Mouse (Mus musculus): ENCODE results near the gene Bcar3. TPM values are rescaled to one million over a fixed set of nuclear protein-coding genes. Genes with fewer than 3 reads are reported as not detected.
"Not testable (repeated sequence)": the region's sequence is repeated elsewhere in the genome, so short reads cannot be mapped to it uniquely, and the experiment has no call there.

Bcar3 gene
- polyA plus RNA-seq, 1 experiment from 2014 or later = 2.8 TPM

DNA sequence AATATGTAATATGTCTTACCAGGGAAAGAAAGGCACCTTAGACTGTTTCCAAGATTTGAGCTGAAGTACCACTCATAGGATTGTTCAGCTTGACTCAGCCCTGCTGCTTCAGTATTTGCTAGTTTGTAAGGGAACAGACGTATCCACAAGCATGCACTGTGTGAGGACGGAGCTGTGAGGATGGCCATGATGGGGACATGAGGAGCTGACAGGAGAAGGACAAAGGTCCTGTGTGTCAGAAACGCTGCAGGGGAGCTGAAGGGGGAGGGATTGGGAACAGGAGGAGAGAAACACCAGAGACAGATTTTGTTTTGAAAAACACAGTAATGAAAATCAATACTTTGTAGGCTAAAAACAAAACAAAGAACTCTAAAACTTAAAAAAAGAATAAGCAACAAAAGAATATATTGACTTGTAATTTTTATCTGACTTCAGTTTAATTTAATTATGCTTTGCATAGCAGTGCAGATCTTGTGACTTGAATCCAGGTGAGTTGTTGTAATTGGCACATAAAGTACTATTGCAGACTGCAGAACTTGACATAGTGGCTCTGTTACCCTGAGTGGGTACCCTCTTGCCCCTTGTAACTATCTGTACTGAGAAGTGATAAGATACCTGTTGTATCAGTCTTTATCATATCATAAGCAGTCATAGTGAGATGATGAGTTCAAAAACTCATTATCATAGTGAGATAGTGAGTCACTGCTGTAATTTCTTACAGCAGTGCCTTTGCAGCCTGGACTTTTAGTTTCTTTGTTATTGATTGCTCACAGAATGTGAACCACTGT, 41.3 kb upstream of the Bcar3 start:
- Histone ChIP-seq H3K36me3 (ENCODE audit: control insufficient read depth, insufficient read depth, low read length) (peaks cover 12% of the 10 kb centered on the region), H3K4me3 (ENCODE audit: control insufficient read depth in 1 of 2, insufficient read depth in 1 of 2, low read depth in 1 of 2, low read length in 2 of 2) (no peak overlapping the region), H3K27me3 (ENCODE audit: control insufficient read depth, insufficient read depth, low read length) (no peaks in the 10 kb centered on the region), H3K9ac (ENCODE audit: low read length) (no peak overlapping the region), H3K4me1 (ENCODE audit: control insufficient read depth in 2 of 2, insufficient read depth in 2 of 2, low read length in 2 of 2) (peaks cover 0 to 6% of the 10 kb centered on the region in 2 experiments; a peak in 2 of 4 replicates), H3K9me3 (ENCODE audit: control insufficient read depth, low read length) (no peaks in the 10 kb centered on the region), H3K27ac (replicated peaks in 1 of 2; ENCODE audit: control insufficient read depth in 1 of 2, insufficient read depth in 1 of 2, low read depth in 2 of 2, low read length in 2 of 2) (no peak overlapping the region), H3K4me2 (ENCODE audit: low read length) (no peak overlapping the region)
- ATAC-seq (ENCODE audit: insufficient number of reproducible peaks, insufficient read depth, low FRiP score, low read depth) = no peak
- WGBS = 43% methylated on average over 3 of the region's 3 CpGs

- not testable (repeated sequence) for H3K27me3 ChIP-seq (ENCODE audit: control insufficient read depth, insufficient read depth, low read length); ATAC-seq (ENCODE audit: insufficient number of reproducible peaks, insufficient read depth, low FRiP score, low read depth); H3K9me3 ChIP-seq (ENCODE audit: control insufficient read depth, low read length)
These were observed 39.9 kb upstream of the Bcar3 start for GRCm38 (mm10) chr3:122254050-122254449.

DNA sequence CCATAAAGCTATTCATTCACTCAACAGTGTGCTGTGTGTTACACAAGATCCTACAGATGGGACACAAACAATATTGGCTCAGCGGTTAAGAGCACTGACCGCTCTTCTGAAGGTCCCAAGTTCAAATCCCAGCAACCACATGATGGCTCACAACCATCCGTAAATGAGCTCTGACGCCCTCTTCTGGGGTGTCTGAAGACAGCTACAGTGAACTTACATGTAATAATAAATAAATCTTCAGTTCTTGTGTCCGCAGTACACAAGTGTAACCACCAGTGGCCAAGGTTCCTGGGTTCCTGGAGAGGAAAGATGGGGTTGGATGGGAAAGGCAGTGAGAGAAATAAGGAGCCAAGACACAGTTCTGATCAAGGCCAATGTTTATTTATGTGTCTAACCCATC, 23.9 kb upstream of the Bcar3 start:
- WGBS = 71% methylated on average over 5 of the region's 5 CpGs
- Histone ChIP-seq H3K9me3 (ENCODE audit: control insufficient read depth, low read length) (no peaks in the 10 kb centered on the region), H3K4me1 (ENCODE audit: control insufficient read depth in 2 of 2, insufficient read depth in 2 of 2, low read length in 2 of 2) (peaks cover under 1 to 3% of the 10 kb centered on the region in 2 experiments; a peak in 3 of 4 replicates), H3K27me3 (ENCODE audit: control insufficient read depth, insufficient read depth, low read length) (no peaks in the 10 kb centered on the region), H3K27ac (replicated peaks in 1 of 2; ENCODE audit: control insufficient read depth in 1 of 2, insufficient read depth in 1 of 2, low read depth in 2 of 2, low read length in 2 of 2) (no peak overlapping the region), H3K9ac (ENCODE audit: low read length) (no peak overlapping the region), H3K4me3 (ENCODE audit: control insufficient read depth in 1 of 2, insufficient read depth in 1 of 2, low read depth in 1 of 2, low read length in 2 of 2) (no peak overlapping the region), H3K36me3 (ENCODE audit: control insufficient read depth, insufficient read depth, low read length) (peaks cover 21% of the 10 kb centered on the region), H3K4me2 (ENCODE audit: low read length) (no peak overlapping the region)
- ATAC-seq (ENCODE audit: insufficient number of reproducible peaks, insufficient read depth, low FRiP score, low read depth) = no peak

More at GRCm38 (mm10) chr3:122254050-122254449, 39.9 kb upstream of the Bcar3 start:
- not testable (repeated sequence) for H3K4me2 ChIP-seq (ENCODE audit: low read length); H3K4me1 ChIP-seq (ENCODE audit: control insufficient read depth in 2 of 2, insufficient read depth in 2 of 2, low read length in 2 of 2); H3K4me3 ChIP-seq (ENCODE audit: control insufficient read depth in 1 of 2, insufficient read depth in 1 of 2, low read depth in 1 of 2, low read length in 2 of 2); H3K27ac ChIP-seq (replicated peaks in 1 of 2; ENCODE audit: control insufficient read depth in 1 of 2, insufficient read depth in 1 of 2, low read depth in 2 of 2, low read length in 2 of 2); H3K9ac ChIP-seq (ENCODE audit: low read length)
- WGBS = 64% methylated on average over 7 of the region's 7 CpGs
- peaks cover 20% of the 10 kb centered on the region for H3K36me3 ChIP-seq (ENCODE audit: control insufficient read depth, insufficient read depth, low read length)

GRCm38 (mm10) chr3:122272565-122272964, 21.4 kb upstream of the Bcar3 start:
- ATAC-seq (ENCODE audit: insufficient number of reproducible peaks, insufficient read depth, low FRiP score, low read depth); H3K9ac ChIP-seq (ENCODE audit: low read length); H3K27ac ChIP-seq (replicated peaks in 1 of 2; ENCODE audit: control insufficient read depth in 1 of 2, insufficient read depth in 1 of 2, low read depth in 2 of 2, low read length in 2 of 2); H3K27me3 ChIP-seq (ENCODE audit: control insufficient read depth, insufficient read depth, low read length); H3K4me2 ChIP-seq (ENCODE audit: low read length); H3K4me3 ChIP-seq (ENCODE audit: control insufficient read depth in 1 of 2, insufficient read depth in 1 of 2, low read depth in 1 of 2, low read length in 2 of 2); H3K9me3 ChIP-seq (ENCODE audit: control insufficient read depth, low read length): not testable (repeated sequence)
- H3K36me3 ChIP-seq (ENCODE audit: control insufficient read depth, insufficient read depth, low read length) = peaks cover 28% of the 10 kb centered on the region
- H3K4me1 ChIP-seq (ENCODE audit: control insufficient read depth in 2 of 2, insufficient read depth in 2 of 2, low read length in 2 of 2) = peaks cover 8 to 27% of the 10 kb centered on the region in 2 experiments; a peak in 3 of 4 replicates
- WGBS = 89% methylated on average over 1 of the region's 1 CpGs

- Histone ChIP-seq H3K9ac (ENCODE audit: low read length) (peak overlapping the region; percentile 66), H3K36me3 (ENCODE audit: control insufficient read depth, insufficient read depth, low read length) (peaks cover 36% of the 10 kb centered on the region), H3K4me3 (ENCODE audit: control insufficient read depth in 1 of 2, insufficient read depth in 1 of 2, low read depth in 1 of 2, low read length in 2 of 2) (peak overlapping the region; percentile 58 to 95), H3K4me2 (ENCODE audit: low read length) (peak overlapping the region; percentile 59), H3K27ac (replicated peaks in 1 of 2; ENCODE audit: control insufficient read depth in 1 of 2, insufficient read depth in 1 of 2, low read depth in 2 of 2, low read length in 2 of 2) (peak overlapping the region in 1 of 2 experiments; percentile 24; a peak in 1 of 4 replicates), H3K4me1 (ENCODE audit: control insufficient read depth in 2 of 2, insufficient read depth in 2 of 2, low read length in 2 of 2) (peaks cover 8 to 33% of the 10 kb centered on the region in 2 experiments; a peak in 3 of 4 replicates), H3K9me3 (ENCODE audit: control insufficient read depth, low read length) (no peaks in the 10 kb centered on the region), H3K27me3 (ENCODE audit: control insufficient read depth, insufficient read depth, low read length) (no peaks in the 10 kb centered on the region)
- no peak for ATAC-seq (ENCODE audit: insufficient number of reproducible peaks, insufficient read depth, low FRiP score, low read depth)
- WGBS = 13% methylated on average over 19 of the region's 20 CpGs
These were observed 20.3 kb upstream of the Bcar3 start for GRCm38 (mm10) chr3:122273407-122274240.

GRCm38 (mm10) chr3:122274241-122275024, 19.5 kb upstream of the Bcar3 start, which contains the start of gene Dnttip2:
Dnttip2 (plus strand) TSS chr3:122274388.
- H3K27me3 ChIP-seq (ENCODE audit: control insufficient read depth, insufficient read depth, low read length) = no peaks in the 10 kb centered on the region
- H3K27ac ChIP-seq (replicated peaks in 1 of 2; ENCODE audit: control insufficient read depth in 1 of 2, insufficient read depth in 1 of 2, low read depth in 2 of 2, low read length in 2 of 2) = peak within 1 kb of the TSS; percentile 48 to 75; a peak in 3 of 4 replicates
- peak within 1 kb of the TSS; percentile 94 to 95 for H3K4me3 ChIP-seq (ENCODE audit: control insufficient read depth in 1 of 2, insufficient read depth in 1 of 2, low read depth in 1 of 2, low read length in 2 of 2)
- peaks cover 8 to 33% of the 10 kb centered on the region in 2 experiments; a peak in 3 of 4 replicates for H3K4me1 ChIP-seq (ENCODE audit: control insufficient read depth in 2 of 2, insufficient read depth in 2 of 2, low read length in 2 of 2)
- H3K9ac ChIP-seq (ENCODE audit: low read length) = peak within 1 kb of the TSS; percentile 93
- WGBS = under 1% methylated on average over 55 of the region's 57 CpGs
- H3K36me3 ChIP-seq (ENCODE audit: control insufficient read depth, insufficient read depth, low read length) = peaks cover 44% of the 10 kb centered on the region
- ATAC-seq (ENCODE audit: insufficient number of reproducible peaks, insufficient read depth, low FRiP score, low read depth) = peak; percentile 96
- H3K9me3 ChIP-seq (ENCODE audit: control insufficient read depth, low read length) = no peaks in the 10 kb centered on the region
- peak within 1 kb of the TSS; percentile 88 for H3K4me2 ChIP-seq (ENCODE audit: low read length)

GRCm38 (mm10) chr3:122275111-122275510, 18.8 kb upstream of the Bcar3 start:
- Histone ChIP-seq H3K36me3 (ENCODE audit: control insufficient read depth, insufficient read depth, low read length) (peaks cover 51% of the 10 kb centered on the region), H3K4me2 (ENCODE audit: low read length) (peak overlapping the region; percentile 88), H3K27ac (replicated peaks in 1 of 2; ENCODE audit: control insufficient read depth in 1 of 2, insufficient read depth in 1 of 2, low read depth in 2 of 2, low read length in 2 of 2) (no peak overlapping the region), H3K4me3 (ENCODE audit: control insufficient read depth in 1 of 2, insufficient read depth in 1 of 2, low read depth in 1 of 2, low read length in 2 of 2) (peak overlapping the region; percentile 10 to 95; a peak in 3 of 4 replicates), H3K4me1 (ENCODE audit: control insufficient read depth in 2 of 2, insufficient read depth in 2 of 2, low read length in 2 of 2) (peaks cover 8 to 33% of the 10 kb centered on the region in 2 experiments; a peak in 3 of 4 replicates), H3K9ac (ENCODE audit: low read length) (peak overlapping the region; percentile 93), H3K27me3 (ENCODE audit: control insufficient read depth, insufficient read depth, low read length) (no peaks in the 10 kb centered on the region), H3K9me3 (ENCODE audit: control insufficient read depth, low read length) (no peaks in the 10 kb centered on the region)
- ATAC-seq (ENCODE audit: insufficient number of reproducible peaks, insufficient read depth, low FRiP score, low read depth) = no peak
- 80% methylated on average over 10 of the region's 10 CpGs for WGBS

Data from heart, embryonic 14.5 days (tissue).